Mouse (Mus musculus) midbrain, embryonic 14.5 days (tissue): ENCODE data around the gene Ak5. TPM values are rescaled to one million over a fixed set of nuclear protein-coding genes. Genes with fewer than 3 reads are reported as not detected.
"Not testable (repeated sequence)": the region's sequence is repeated elsewhere in the genome, so short reads cannot be mapped to it uniquely, and the experiment has no call there.

ENCODE experiments used
- ATAC-seq: fragments of 200-750 bp; cut with Nextera tagmentation; 2 replicates; pipeline ENCODE4 v1.8.0; 2017; ENCODE audit warnings: moderate number of reproducible peaks, moderate library complexity; ENCODE audit not compliant: low FRiP score, low TSS enrichment
- DNase-seq: peaks from one replicate; pipeline ENCODE4 v3.0.0-alpha.2; 2015
- H3K27ac ChIP-seq: fragments of 300-500 bp; sonication (generic); replicated peaks from 2 replicates; pipeline ENCODE4 v1.5.1; 2014; ENCODE audit warnings: mild to moderate bottlenecking, low read depth, low read length, moderate library complexity
- H3K27me3 ChIP-seq: fragments of 300-500 bp; sonication (generic); 2 replicates; pipeline ENCODE4 v1.6.1; 2014; ENCODE audit warnings: low read length, control low read depth, mixed read lengths; ENCODE audit not compliant: control insufficient read depth, insufficient read depth
- H3K36me3 ChIP-seq: fragments of 300-500 bp; sonication (generic); 2 replicates; pipeline ENCODE4 v1.6.1; 2014; ENCODE audit warnings: low read length, control low read depth; ENCODE audit not compliant: control insufficient read depth, insufficient read depth
- H3K4me1 ChIP-seq: fragments of 300-500 bp; sonication (generic); 2 replicates; pipeline ENCODE4 v1.6.1; 2014; ENCODE audit warnings: mild to moderate bottlenecking, antibody characterized with exemption, low read length, control low read depth; ENCODE audit not compliant: control insufficient read depth, insufficient read depth
- H3K4me2 ChIP-seq: fragments of 300-500 bp; sonication (generic); 2 replicates; pipeline ENCODE4 v1.6.1; 2014; ENCODE audit warnings: mild to moderate bottlenecking, low read length, moderate library complexity
- H3K4me3 ChIP-seq: fragments of 300-500 bp; sonication (generic); replicated peaks from 2 replicates; pipeline ENCODE4 v1.5.1; 2014; ENCODE audit warnings: low read depth, low read length
- H3K9ac ChIP-seq: fragments of 300-500 bp; sonication (generic); replicated peaks from 2 replicates; pipeline ENCODE4 v1.6.1; 2014; ENCODE audit warnings: mild to moderate bottlenecking, low read length, moderate library complexity
- H3K9me3 ChIP-seq: fragments of 300-500 bp; sonication (generic); 2 replicates; pipeline ENCODE4 v1.6.1; 2016; ENCODE audit warnings: low read length, control low read depth, mixed read lengths; ENCODE audit not compliant: control insufficient read depth
- WGBS: fragments of 180-500 bp; shearing (Covaris S2); extraction: QIAGEN DNeasy Blood & Tissue Kit; methylation state at CpG from one replicate; pipeline ENCODE4 v1.1.7; 2014; 5-methylcytosine and 5-hydroxymethylcytosine counted together
- polyA plus RNA-seq: library from polyadenylated mRNA; unstranded; fragments of >200 nt; fragmentation: Nextera tagmentation; extraction: Ambion mirVana; gene quantifications from 2 replicates; pipeline ENCODE4 v1.2.1, GENCODE M21; 2014

Ak5 gene
- polyA plus RNA-seq, 1 experiment from 2014 or later, result 9.2 TPM

- no peak overlapping the region for H3K9ac ChIP-seq
- H3K4me3 ChIP-seq, result no peak overlapping the region
- ATAC-seq (no peak), DNase-seq (no peak)
- no peak overlapping the region for H3K4me2 ChIP-seq
- H3K27me3 ChIP-seq, result no peaks in the 10 kb centered on the region
- 87% methylated on average over 5 of the region's 5 CpGs for WGBS
- no peaks in the 10 kb centered on the region for H3K4me1 ChIP-seq
- no peak overlapping the region for H3K27ac ChIP-seq
- no peaks in the 10 kb centered on the region for H3K9me3 ChIP-seq
- no peaks in the 10 kb centered on the region for H3K36me3 ChIP-seq
Observed at GRCm38 (mm10) chr3:152609076-152609475, 59.1 kb downstream of the Ak5 start.

GRCm38 (mm10) chr3:152605849-152606248, 62.3 kb downstream of the Ak5 start:
- WGBS, result 84% methylated on average over 11 of the region's 11 CpGs
- ATAC-seq, result no peak
- Histone ChIP-seq H3K4me1 (no peaks in the 10 kb centered on the region), H3K36me3 (no peaks in the 10 kb centered on the region), H3K4me3 (no peak overlapping the region), H3K27ac (no peak overlapping the region), H3K4me2 (no peak overlapping the region), H3K9me3 (no peaks in the 10 kb centered on the region), H3K27me3 (no peaks in the 10 kb centered on the region), H3K9ac (no peak overlapping the region)
- DNase-seq, result no peak

GRCm38 (mm10) chr3:152599679-152600078, 68.5 kb downstream of the Ak5 start:
- DNase-seq (no peak), ATAC-seq (no peak)

DNA sequence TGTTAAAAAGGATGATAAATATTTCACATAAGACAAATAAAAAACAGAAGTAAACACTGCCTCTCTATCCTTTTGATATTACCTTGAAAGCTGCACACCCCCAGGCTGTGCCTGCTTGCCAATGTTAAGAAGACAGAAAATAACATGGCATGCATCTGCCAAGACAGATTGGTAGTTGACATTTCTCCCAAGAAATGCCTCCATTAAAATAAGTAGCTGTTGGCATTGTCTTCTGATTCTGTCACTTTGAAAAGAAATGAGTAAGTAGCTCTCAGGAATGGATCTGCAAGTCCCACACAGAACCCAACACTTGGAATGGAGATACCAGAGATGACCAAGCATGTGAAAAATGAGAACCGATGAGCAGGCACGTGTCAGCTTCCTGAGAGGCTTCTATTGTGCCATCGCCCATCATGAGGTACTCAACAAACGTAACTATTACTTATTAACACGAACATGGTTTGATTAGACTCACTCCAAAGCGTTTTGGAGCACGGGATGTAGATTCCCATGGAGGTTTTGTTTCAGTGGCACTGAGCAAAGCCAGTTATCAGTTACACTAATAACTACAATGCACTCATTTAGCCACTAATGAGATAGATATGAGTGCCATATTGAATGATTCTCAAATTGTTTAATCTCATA, 71.6 kb downstream of the Ak5 start:
- H3K27ac ChIP-seq, result no peak overlapping the region
- no peak overlapping the region for H3K4me2 ChIP-seq
- H3K4me1 ChIP-seq, result no peaks in the 10 kb centered on the region
- H3K9ac ChIP-seq, result no peak overlapping the region
- H3K9me3 ChIP-seq, result no peaks in the 10 kb centered on the region
- ATAC-seq, result no peak
- 89% methylated on average over 7 of the region's 7 CpGs for WGBS
- no peak overlapping the region for H3K4me3 ChIP-seq
- no peaks in the 10 kb centered on the region for H3K36me3 ChIP-seq
- no peak for DNase-seq
- H3K27me3 ChIP-seq, result no peaks in the 10 kb centered on the region

More at GRCm38 (mm10) chr3:152599679-152600078, 68.5 kb downstream of the Ak5 start:
- Histone ChIP-seq H3K27ac (no peak overlapping the region), H3K9me3 (no peaks in the 10 kb centered on the region), H3K36me3 (no peaks in the 10 kb centered on the region), H3K4me1 (no peaks in the 10 kb centered on the region), H3K4me3 (no peak overlapping the region), H3K27me3 (no peaks in the 10 kb centered on the region), H3K4me2 (no peak overlapping the region), H3K9ac (no peak overlapping the region)
- 68% methylated on average over 6 of the region's 6 CpGs for WGBS

DNA sequence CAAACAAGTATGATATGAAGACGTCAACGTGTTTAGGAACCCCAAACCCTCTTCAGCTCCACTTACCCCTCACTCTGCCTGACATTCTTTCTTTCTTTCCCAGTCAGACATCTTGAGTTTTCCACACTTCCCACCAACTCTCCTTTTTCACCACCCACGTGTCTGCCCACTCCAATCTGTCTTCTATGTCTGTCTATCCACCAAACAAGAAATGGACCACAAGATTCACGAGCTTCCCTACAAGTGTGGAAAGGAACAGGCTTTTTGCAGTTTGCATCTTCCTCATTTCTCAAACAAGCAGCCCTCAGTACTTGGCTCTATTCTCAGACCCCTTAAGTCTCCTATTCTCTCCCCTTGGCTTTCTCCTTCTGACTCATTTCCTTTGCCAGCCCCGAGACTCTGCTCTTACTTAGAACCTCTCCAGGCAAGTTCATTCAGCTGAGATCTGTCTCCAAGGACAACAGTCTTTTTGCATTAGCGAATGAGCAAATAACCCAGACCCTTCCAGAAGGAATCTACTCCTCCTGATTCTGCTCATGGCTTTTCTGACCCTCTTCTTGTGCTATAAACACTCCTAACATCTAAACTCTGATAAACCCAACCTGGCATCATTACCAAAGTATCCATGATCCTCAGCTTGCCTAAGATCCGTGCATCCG, 75.3 kb downstream of the Ak5 start:
- Histone ChIP-seq H3K36me3 (no peaks in the 10 kb centered on the region), H3K9ac (no peak overlapping the region), H3K4me1 (no peaks in the 10 kb centered on the region), H3K9me3 (no peaks in the 10 kb centered on the region), H3K4me2 (no peak overlapping the region), H3K4me3 (no peak overlapping the region), H3K27ac (no peak overlapping the region), H3K27me3 (no peaks in the 10 kb centered on the region)
- DNase-seq, result no peak
- WGBS, result 82% methylated on average over 8 of the region's 8 CpGs
- ATAC-seq, result no peak

- Histone ChIP-seq H3K4me1 (no peaks in the 10 kb centered on the region), H3K9me3 (no peaks in the 10 kb centered on the region), H3K9ac (no peak overlapping the region), H3K4me3 (no peak overlapping the region), H3K36me3 (no peaks in the 10 kb centered on the region), H3K27me3 (no peaks in the 10 kb centered on the region), H3K27ac (no peak overlapping the region), H3K4me2 (no peak overlapping the region)
- no peak for DNase-seq
- ATAC-seq, result no peak
- WGBS, result 87% methylated on average over 7 of the region's 7 CpGs
Observed at GRCm38 (mm10) chr3:152590491-152590890, 77.7 kb downstream of the Ak5 start.

DNA sequence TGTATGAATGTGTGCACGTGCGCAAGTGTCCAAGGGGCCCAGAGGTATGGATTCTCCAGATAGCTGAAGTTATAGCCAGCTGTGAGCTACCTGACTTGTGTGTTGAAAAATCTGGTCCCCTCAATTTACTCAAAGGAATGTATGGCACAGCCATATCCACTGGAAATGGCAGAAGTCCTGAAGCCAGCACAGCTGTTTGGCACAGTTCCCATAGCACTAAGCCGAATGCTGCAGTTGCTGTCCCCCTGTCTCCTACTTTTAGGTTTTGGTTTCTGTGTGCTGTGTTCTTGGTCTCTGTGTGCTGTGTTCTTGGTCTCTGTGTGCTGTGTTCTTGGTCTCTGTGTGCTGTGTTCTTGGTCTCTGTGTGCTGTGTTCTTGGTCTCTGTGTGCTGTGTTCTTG, 79.1 kb downstream of the Ak5 start:
- 87% methylated on average over 3 of the region's 3 CpGs for WGBS
- not testable (repeated sequence) for H3K36me3 ChIP-seq, H3K9ac ChIP-seq, H3K4me1 ChIP-seq, DNase-seq, ATAC-seq, H3K27ac ChIP-seq, H3K4me2 ChIP-seq, H3K9me3 ChIP-seq, H3K4me3 ChIP-seq, H3K27me3 ChIP-seq

- Histone ChIP-seq H3K4me1 (no peaks in the 10 kb centered on the region), H3K27ac (no peak overlapping the region), H3K9me3 (no peaks in the 10 kb centered on the region), H3K9ac (no peak overlapping the region), H3K36me3 (no peaks in the 10 kb centered on the region), H3K27me3 (no peaks in the 10 kb centered on the region), H3K4me2 (no peak overlapping the region), H3K4me3 (no peak overlapping the region)
- WGBS, result 75% methylated on average over 2 of the region's 2 CpGs
- no peak for DNase-seq
- no peak for ATAC-seq
Observed at GRCm38 (mm10) chr3:152587007-152587406, 81.2 kb downstream of the Ak5 start.

DNA sequence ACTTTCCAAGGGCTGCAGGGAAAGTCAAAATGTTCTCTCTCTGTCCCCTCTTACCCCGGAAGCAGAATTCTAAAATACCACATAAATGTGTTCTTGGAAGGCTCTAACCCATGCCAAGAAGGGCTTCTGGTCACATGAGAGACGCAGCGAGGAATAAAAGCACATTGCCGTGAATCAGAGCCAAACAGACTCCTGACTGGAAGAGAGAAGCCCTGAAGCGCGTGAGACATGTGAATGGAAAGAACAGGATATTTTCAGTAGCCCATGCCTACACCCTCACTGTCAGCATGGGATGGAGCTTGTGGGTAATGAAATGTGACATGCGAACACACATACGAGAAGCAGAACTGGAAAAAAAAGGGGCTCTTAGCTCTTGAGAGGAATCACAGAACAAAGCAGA, 82.0 kb downstream of the Ak5 start:
- 85% methylated on average over 8 of the region's 8 CpGs for WGBS
- H3K27ac ChIP-seq, result no peak overlapping the region
- no peak for DNase-seq
- H3K4me1 ChIP-seq, result no peaks in the 10 kb centered on the region
- no peaks in the 10 kb centered on the region for H3K9me3 ChIP-seq
- H3K4me3 ChIP-seq, result no peak overlapping the region
- H3K36me3 ChIP-seq, result no peaks in the 10 kb centered on the region
- no peak overlapping the region for H3K4me2 ChIP-seq
- no peaks in the 10 kb centered on the region for H3K27me3 ChIP-seq
- no peak for ATAC-seq
- H3K9ac ChIP-seq, result no peak overlapping the region
